ENCODE assay signal across 10 mouse cellular contexts in genomic region chr11:5912635-5913034, GRCm38 (mm10). TPM values are rescaled to one million over a fixed set of nuclear protein-coding genes. Genes with fewer than 3 reads are reported as not detected.
A peak's percentile ranks its signal among the peaks of the same experiment; 100 is the strongest.
DNase-seq lines count a peak whose midpoint lies in the region; ATAC-seq lines count a peak whose summit lies in the region.
"Had no signal": no experiment of that assay in that cellular context is flagged by ENCODE, and none has a peak within 500 bp of the region (broad histone marks: within the 10 kb centered on the region; RNA-seq: fewer than 3 reads in every experiment).

No protein-coding gene starts in this region.

- no peaks in the 10 kb centered on the region for H3K4me1 ChIP-seq in midbrain, embryonic 12.5 days
- no peaks in the 10 kb centered on the region for H3K4me1 ChIP-seq in midbrain, embryonic 16.5 days (ENCODE audit: control insufficient read depth, insufficient read depth, low read length)
- no peaks in the 10 kb centered on the region for H3K4me1 ChIP-seq in neural tube, embryonic 14.5 days (ENCODE audit: control insufficient read depth, insufficient read depth, low read length)

- no peak for ATAC-seq in midbrain, embryonic 12.5 days (ENCODE audit: low FRiP score, low read depth)
- ATAC-seq in midbrain, embryonic 16.5 days: no peak
- ATAC-seq in neural tube, embryonic 14.5 days (ENCODE audit: low read depth): peak; percentile 24; the same call in 1 of the 2 replicates

- peak; percentile 62 for DNase-seq in adrenal gland, adult 2 months
- peak; percentile 56 for DNase-seq in embryo, embryonic 9.5 days (ENCODE audit: extremely low spot score)
- peak; percentile 54 to 68 for DNase-seq in heart, postnatal 36 days
- DNase-seq in left cerebral cortex, postnatal 25 days (ENCODE audit: low spot score in 2 of 2): peak; percentile 64 to 78
- DNase-seq in yolk sac, embryonic 10.5 days (ENCODE audit: low spot score): peak; percentile 31

- H3K36me3 ChIP-seq in midbrain, embryonic 12.5 days: no peaks in the 10 kb centered on the region
- no peaks in the 10 kb centered on the region for H3K36me3 ChIP-seq in midbrain, embryonic 16.5 days (ENCODE audit: control insufficient read depth, insufficient read depth, low read length)
- no peaks in the 10 kb centered on the region for H3K36me3 ChIP-seq in neural tube, embryonic 14.5 days (ENCODE audit: control insufficient read depth, insufficient read depth, low read length)
- H3K36me3 ChIP-seq: embryonic facial prominence, embryonic 15.5 days had no signal

- H3K4me3 ChIP-seq in midbrain, embryonic 12.5 days: no peak overlapping the region
- H3K4me3 ChIP-seq in midbrain, embryonic 16.5 days (ENCODE audit: low read depth, low read length): no peak overlapping the region
- H3K4me3 ChIP-seq in neural tube, embryonic 14.5 days (ENCODE audit: low read depth, low read length): no peak overlapping the region
- H3K4me3 ChIP-seq: embryonic facial prominence, embryonic 15.5 days; myocyte had no signal

- H3K4me2 ChIP-seq in midbrain, embryonic 12.5 days (replicated peaks): no peak overlapping the region
- H3K4me2 ChIP-seq in midbrain, embryonic 16.5 days (ENCODE audit: low read length): no peak overlapping the region
- H3K4me2 ChIP-seq in neural tube, embryonic 14.5 days (ENCODE audit: low read depth, low read length): no peak overlapping the region
- H3K4me2 ChIP-seq: embryonic facial prominence, embryonic 15.5 days had no signal

- intact Hi-C loops in heart, postnatal 36 days (cut with DNase I): no loop called here
- intact Hi-C loops in left cerebral cortex, postnatal 25 days (cut with DNase I): no loop called here

- no peak overlapping the region for H3K27ac ChIP-seq in midbrain, embryonic 12.5 days (replicated peaks)
- no peak overlapping the region for H3K27ac ChIP-seq in midbrain, embryonic 16.5 days (ENCODE audit: low read length)
- H3K27ac ChIP-seq in neural tube, embryonic 14.5 days (ENCODE audit: low read depth, low read length): no peak overlapping the region
- H3K27ac ChIP-seq: embryonic facial prominence, embryonic 15.5 days had no signal

- H3K9me3 ChIP-seq in midbrain, embryonic 12.5 days: no peaks in the 10 kb centered on the region
- H3K9me3 ChIP-seq in midbrain, embryonic 16.5 days (replicated peaks; ENCODE audit: control insufficient read depth, low read length, poor library complexity, severe bottlenecking): no peaks in the 10 kb centered on the region
- no peaks in the 10 kb centered on the region for H3K9me3 ChIP-seq in neural tube, embryonic 14.5 days (ENCODE audit: control insufficient read depth, low read length)
- H3K9me3 ChIP-seq: embryonic facial prominence, embryonic 15.5 days had no signal

- no peaks in the 10 kb centered on the region for H3K27me3 ChIP-seq in midbrain, embryonic 12.5 days
- no peaks in the 10 kb centered on the region for H3K27me3 ChIP-seq in midbrain, embryonic 16.5 days (ENCODE audit: control insufficient read depth, insufficient read depth, low read depth, low read length)
- H3K27me3 ChIP-seq in neural tube, embryonic 14.5 days (ENCODE audit: control insufficient read depth, insufficient read depth, low read length): no peaks in the 10 kb centered on the region

- 0 out of 2 replicates have a peak overlapping the region, but pooled peaks have one; percentile 31 for H3K9ac ChIP-seq in midbrain, embryonic 12.5 days (replicated peaks)
- H3K9ac ChIP-seq in midbrain, embryonic 16.5 days (ENCODE audit: low read depth, low read length): no peak overlapping the region
- H3K9ac ChIP-seq in neural tube, embryonic 14.5 days (replicated peaks; ENCODE audit: low read depth, low read length): no peak overlapping the region
- H3K9ac ChIP-seq: embryonic facial prominence, embryonic 15.5 days had no signal

- WGBS in midbrain, embryonic 12.5 days: 21% methylated on average over 5 of the region's 5 CpGs
- WGBS in midbrain, embryonic 16.5 days: 36% methylated on average over 5 of the region's 5 CpGs
- WGBS in neural tube, embryonic 14.5 days: 32% methylated on average over 5 of the region's 5 CpGs

RNA-seq across cellular contexts. Expression of gene Myl7, which starts 14.1 kb away (rescaled TPM):
- 1.2 and 1.4 TPM in 2 replicates for polyA plus RNA-seq in midbrain, embryonic 12.5 days (2016; fragmentation: Nextera tagmentation; extraction: Ambion mirVana)
- not detected in 2 replicates for polyA plus RNA-seq in midbrain, embryonic 16.5 days (2015; fragmentation: Nextera tagmentation; extraction: Ambion mirVana)
- total RNA-seq in adrenal gland, adult 2 months (2021): not detected
- polyA plus RNA-seq in adrenal gland, adult 2 months (2012; rRNA removed): 0.47 TPM in 1 of 2 replicates, not detected in the other
- 100 to 1,000 TPM; 502 to 735 TPM for total RNA-seq in heart, postnatal 36 days (2021)
- total RNA-seq in left cerebral cortex, postnatal 25 days (2021): not detected
- polyA plus RNA-seq in neural tube, embryonic 14.5 days (2014; fragmentation: Nextera tagmentation; extraction: Ambion mirVana): not detected in 2 replicates
- polyA plus RNA-seq: myocyte had no signal

RNA-seq across cellular contexts. Expression of gene Pold2, which starts 34.5 kb away (rescaled TPM):
- 90.8 and 91.9 TPM in 2 replicates for polyA plus RNA-seq in midbrain, embryonic 12.5 days (2016; fragmentation: Nextera tagmentation; extraction: Ambion mirVana)
- 54.0 and 57.4 TPM in 2 replicates for polyA plus RNA-seq in midbrain, embryonic 16.5 days (2015; fragmentation: Nextera tagmentation; extraction: Ambion mirVana)
- 10 to 100 TPM; 38.1 to 51.8 TPM for total RNA-seq in adrenal gland, adult 2 months (2021)
- polyA plus RNA-seq in adrenal gland, adult 2 months (2012; rRNA removed): 192 and 223 TPM in 2 replicates
- total RNA-seq in heart, postnatal 36 days (2021): 10 to 100 TPM; 36.1 to 38.7 TPM
- 10 to 100 TPM; 20.1 to 20.2 TPM for total RNA-seq in left cerebral cortex, postnatal 25 days (2021)
- 48.2 and 48.6 TPM in 2 replicates for polyA plus RNA-seq in neural tube, embryonic 14.5 days (2014; fragmentation: Nextera tagmentation; extraction: Ambion mirVana)

RNA-seq across cellular contexts. Expression of gene Gck, which starts 37.2 kb away (rescaled TPM):
- 2.6 and 3.0 TPM in 2 replicates for polyA plus RNA-seq in midbrain, embryonic 12.5 days (2016; fragmentation: Nextera tagmentation; extraction: Ambion mirVana)
- polyA plus RNA-seq in midbrain, embryonic 16.5 days (2015; fragmentation: Nextera tagmentation; extraction: Ambion mirVana): 10.5 and 11.8 TPM in 2 replicates
- 1 to 10 TPM; 2.5 to 3.7 TPM for total RNA-seq in adrenal gland, adult 2 months (2021)
- 1.2 and 2.2 TPM in 2 replicates for polyA plus RNA-seq in adrenal gland, adult 2 months (2012; rRNA removed)
- 10 to 100 TPM in 1 of 2 experiments, 1 to 10 TPM in 1; 3.4 to 18.5 TPM for total RNA-seq in heart, postnatal 36 days (2021)
- 1 to 10 TPM in 1 of 2 experiments, under 1 TPM in 1; 0.83 to 1.2 TPM for total RNA-seq in left cerebral cortex, postnatal 25 days (2021)
- 1.7 and 3.5 TPM in 2 replicates for polyA plus RNA-seq in neural tube, embryonic 14.5 days (2014; fragmentation: Nextera tagmentation; extraction: Ambion mirVana)

RNA-seq across cellular contexts. Expression of gene Ykt6, which starts 42.9 kb away (rescaled TPM):
- 57.9 and 59.1 TPM in 2 replicates for polyA plus RNA-seq in midbrain, embryonic 12.5 days (2016; fragmentation: Nextera tagmentation; extraction: Ambion mirVana)
- polyA plus RNA-seq in midbrain, embryonic 16.5 days (2015; fragmentation: Nextera tagmentation; extraction: Ambion mirVana): 108 TPM in 2 replicates
- 10 to 100 TPM; 70.9 to 73.8 TPM for total RNA-seq in adrenal gland, adult 2 months (2021)
- polyA plus RNA-seq in adrenal gland, adult 2 months (2012; rRNA removed): 34.0 and 39.4 TPM in 2 replicates
- total RNA-seq in heart, postnatal 36 days (2021): 10 to 100 TPM; 60.5 to 66.3 TPM
- 10 to 100 TPM; 82.9 to 87.6 TPM for total RNA-seq in left cerebral cortex, postnatal 25 days (2021)
- 39.1 and 40.9 TPM in 2 replicates for polyA plus RNA-seq in neural tube, embryonic 14.5 days (2014; fragmentation: Nextera tagmentation; extraction: Ambion mirVana)

RNA-seq across cellular contexts. Expression of gene Aebp1, which starts 50.9 kb away (rescaled TPM):
- polyA plus RNA-seq in midbrain, embryonic 12.5 days (2016; fragmentation: Nextera tagmentation; extraction: Ambion mirVana): 33.1 and 51.5 TPM in 2 replicates
- polyA plus RNA-seq in midbrain, embryonic 16.5 days (2015; fragmentation: Nextera tagmentation; extraction: Ambion mirVana): 15.6 and 16.4 TPM in 2 replicates
- total RNA-seq in adrenal gland, adult 2 months (2021): 100 to 1,000 TPM; 390 to 452 TPM
- 526 and 692 TPM in 2 replicates for polyA plus RNA-seq in adrenal gland, adult 2 months (2012; rRNA removed)
- total RNA-seq in heart, postnatal 36 days (2021): 10 to 100 TPM; 17.3 to 27.3 TPM
- total RNA-seq in left cerebral cortex, postnatal 25 days (2021): 10 to 100 TPM; 13.2 to 16.0 TPM
- polyA plus RNA-seq in neural tube, embryonic 14.5 days (2014; fragmentation: Nextera tagmentation; extraction: Ambion mirVana): 1.7 and 27.4 TPM in 2 replicates
